Mouse (Mus musculus): ENCODE measurements around the gene Klhl29.

The Klhl29 gene

DNA sequence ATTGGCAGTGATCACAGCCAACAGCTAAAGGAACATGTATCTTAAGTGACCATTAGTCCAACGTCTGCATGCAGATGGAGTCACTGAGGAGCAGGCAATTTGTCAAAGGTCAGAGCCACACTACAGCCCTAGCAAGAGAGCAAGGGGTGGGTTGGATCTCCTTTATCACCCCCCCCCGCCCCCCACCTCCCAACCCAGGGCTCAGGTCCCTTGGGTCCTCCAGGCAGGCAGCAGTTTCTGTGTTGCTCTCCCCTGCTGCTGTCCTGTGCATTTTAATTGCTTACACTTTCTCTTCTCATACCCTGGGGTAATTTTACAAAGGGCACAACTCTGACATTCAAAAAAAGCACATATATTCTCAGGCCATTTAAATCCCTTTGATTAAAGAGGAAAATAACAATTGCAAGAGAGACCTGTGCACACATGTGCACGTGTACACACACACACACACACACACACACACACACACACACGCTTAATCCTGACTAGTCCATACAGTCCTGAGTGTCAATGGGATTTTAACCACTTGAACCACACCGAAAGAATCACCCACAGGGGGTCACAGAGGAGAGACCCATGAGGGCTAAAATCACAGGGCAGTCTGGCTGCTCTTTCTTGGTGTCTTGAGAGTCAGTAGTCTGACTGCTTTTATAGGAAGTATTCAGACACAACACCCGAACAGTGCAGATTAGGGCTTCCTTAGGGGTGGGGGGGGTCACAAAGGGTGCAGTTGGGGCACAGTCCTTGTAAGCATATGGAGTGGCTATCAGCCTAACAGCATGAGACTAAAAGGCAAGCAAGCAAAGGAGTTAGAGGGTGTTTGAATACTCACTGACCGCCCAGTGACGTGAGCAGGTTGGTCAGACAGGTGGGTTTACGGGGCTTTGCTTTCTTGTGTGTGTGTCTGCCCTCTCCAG is 108.0 kb downstream of the Klhl29 start:
- Histone ChIP-seq H3K4me1 (replicated peaks; ENCODE audit: low read depth, low read length) (no peaks in the 10 kb centered on the region), H3K9me3 (ENCODE audit: low read length) (0 out of 2 replicates have a peak, but pooled peaks cover 4% of the 10 kb centered on the region), H3K36me3 (ENCODE audit: insufficient read depth, low read length) (no peaks in the 10 kb centered on the region), H3K27me3 (ENCODE audit: insufficient read depth, low read length) (peaks cover 7% of the 10 kb centered on the region; the same call in 1 of the 2 replicates), H3K4me3 (replicated peaks; ENCODE audit: low read length) (no peak overlapping the region)
- no peak for TF ChIP-seq CTCF (conservative IDR thresholded peaks at IDR 0.05; ENCODE audit: low read length)
- no peak for TF ChIP-seq POU5F1 (IDR thresholded peaks at IDR 0.05; ENCODE audit: borderline replicate concordance, low read length)
- no peak for TF ChIP-seq NANOG (IDR thresholded peaks at IDR 0.05; ENCODE audit: borderline replicate concordance, low read length)

DNA sequence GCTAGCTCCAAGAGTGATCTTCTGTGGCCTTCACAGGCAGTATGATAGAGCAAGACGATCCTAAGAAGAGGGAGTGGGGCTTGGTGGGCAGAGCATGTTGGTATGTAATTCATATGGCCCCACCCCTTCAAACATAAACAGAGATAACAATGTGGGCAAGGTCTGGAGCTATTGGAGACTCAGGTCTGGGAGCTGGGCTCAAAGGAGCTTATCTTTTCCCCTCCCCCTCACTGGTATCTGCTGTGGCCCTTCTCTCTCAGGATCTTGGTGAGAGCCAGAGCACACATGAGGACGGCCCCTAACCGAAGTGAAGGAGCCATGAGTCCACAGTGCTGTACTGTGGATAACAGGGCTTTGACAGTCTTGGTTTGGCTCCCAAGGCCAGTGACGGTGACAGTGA is 108.7 kb downstream of the Klhl29 start:
- no peaks in the 10 kb centered on the region for H3K36me3 ChIP-seq (ENCODE audit: insufficient read depth, low read length)

DNA sequence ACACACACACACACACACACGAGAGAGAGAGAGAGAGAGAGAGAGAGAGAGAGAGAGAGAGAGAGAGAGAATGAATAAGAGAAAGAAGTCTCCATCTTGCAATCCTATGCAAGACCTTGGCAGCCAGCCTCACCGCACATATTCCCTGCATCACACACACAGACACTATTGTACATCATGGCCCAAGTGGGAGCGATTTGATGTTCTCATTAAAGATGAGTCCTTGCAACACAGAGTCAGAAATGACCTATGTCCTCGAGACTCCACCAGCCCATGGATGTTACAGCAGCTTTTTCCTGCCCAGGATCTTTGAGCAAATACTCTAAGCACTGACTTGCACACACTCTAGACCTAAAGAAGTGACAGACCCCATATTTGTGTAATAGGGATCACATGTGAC is 114.0 kb downstream of the Klhl29 start:
- no peaks in the 10 kb centered on the region for H3K27me3 ChIP-seq (ENCODE audit: insufficient read depth, low read length)
- H3K4me3 ChIP-seq (replicated peaks; ENCODE audit: low read length): no peak overlapping the region
- TF ChIP-seq NANOG (IDR thresholded peaks at IDR 0.05; ENCODE audit: borderline replicate concordance, low read length): no peak
- no peak for TF ChIP-seq CTCF (conservative IDR thresholded peaks at IDR 0.05; ENCODE audit: low read length)
- no peak for TF ChIP-seq POU5F1 (IDR thresholded peaks at IDR 0.05; ENCODE audit: borderline replicate concordance, low read length)
- no peaks in the 10 kb centered on the region for H3K4me1 ChIP-seq (replicated peaks; ENCODE audit: low read depth, low read length)
- no peaks in the 10 kb centered on the region for H3K9me3 ChIP-seq (ENCODE audit: low read length)
- no peaks in the 10 kb centered on the region for H3K36me3 ChIP-seq (ENCODE audit: insufficient read depth, low read length)

More for the DNA sequence above, 108.7 kb downstream of the Klhl29 start:
- no peaks in the 10 kb centered on the region for H3K4me1 ChIP-seq (replicated peaks; ENCODE audit: low read depth, low read length)
- peaks cover 7% of the 10 kb centered on the region; the same call in 1 of the 2 replicates for H3K27me3 ChIP-seq (ENCODE audit: insufficient read depth, low read length)
- 0 out of 2 replicates have a peak, but pooled peaks cover 4% of the 10 kb centered on the region for H3K9me3 ChIP-seq (ENCODE audit: low read length)
- TF ChIP-seq CTCF (conservative IDR thresholded peaks at IDR 0.05; ENCODE audit: low read length) (no peak), NANOG (IDR thresholded peaks at IDR 0.05; ENCODE audit: borderline replicate concordance, low read length) (no peak), POU5F1 (IDR thresholded peaks at IDR 0.05; ENCODE audit: borderline replicate concordance, low read length) (no peak)
- H3K4me3 ChIP-seq (replicated peaks; ENCODE audit: low read length): no peak overlapping the region

DNA sequence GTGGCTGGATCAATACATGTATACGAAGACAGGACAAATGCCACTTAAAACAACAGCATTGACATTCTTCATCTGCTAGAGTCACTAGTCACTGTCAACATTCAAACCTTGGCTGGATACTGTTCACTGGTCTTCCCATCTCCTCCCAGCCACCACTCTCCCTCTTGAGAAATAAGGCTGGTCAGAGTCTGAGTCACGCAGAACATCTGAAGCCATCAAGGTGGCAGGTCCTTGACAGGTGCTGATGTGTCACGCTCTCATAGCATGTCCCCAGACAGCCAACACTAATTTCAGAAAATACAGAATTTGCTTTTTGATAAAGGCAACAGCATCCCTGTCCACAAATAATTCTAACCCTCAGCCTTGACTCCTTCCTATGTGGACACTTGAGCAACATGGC is 116.7 kb downstream of the Klhl29 start:
- Histone ChIP-seq H3K4me1 (replicated peaks; ENCODE audit: low read depth, low read length) (peaks cover 5% of the 10 kb centered on the region; the same call in 1 of the 2 replicates), H3K9me3 (ENCODE audit: low read length) (no peaks in the 10 kb centered on the region), H3K4me3 (replicated peaks; ENCODE audit: low read length) (no peak overlapping the region), H3K27me3 (ENCODE audit: insufficient read depth, low read length) (no peaks in the 10 kb centered on the region), H3K36me3 (ENCODE audit: insufficient read depth, low read length) (no peaks in the 10 kb centered on the region)
- TF ChIP-seq NANOG (IDR thresholded peaks at IDR 0.05; ENCODE audit: borderline replicate concordance, low read length): no peak
- TF ChIP-seq POU5F1 (IDR thresholded peaks at IDR 0.05; ENCODE audit: borderline replicate concordance, low read length): no peak
- TF ChIP-seq CTCF (conservative IDR thresholded peaks at IDR 0.05; ENCODE audit: low read length): no peak

DNA sequence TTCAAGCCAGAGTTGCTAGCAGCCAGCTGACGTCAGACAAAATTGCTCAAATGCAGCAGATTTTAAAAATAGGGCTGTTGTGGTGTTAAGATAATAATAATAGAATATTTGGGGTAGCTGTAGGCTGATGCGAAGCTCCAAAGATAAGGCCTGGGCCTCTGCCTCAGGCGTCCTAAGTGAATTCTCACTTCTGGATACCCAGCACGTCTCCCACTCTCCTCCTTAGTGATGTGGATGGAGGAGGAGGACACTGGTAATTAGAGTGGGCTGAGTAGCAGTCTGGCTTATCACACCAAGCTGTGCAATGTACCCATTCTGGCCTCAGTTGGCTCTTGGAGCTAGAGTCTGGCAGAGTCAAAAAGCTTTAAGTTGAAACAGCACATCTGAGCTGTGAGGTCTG is 118.3 kb downstream of the Klhl29 start:
- TF ChIP-seq CTCF (conservative IDR thresholded peaks at IDR 0.05; ENCODE audit: low read length): no peak
- TF ChIP-seq POU5F1 (IDR thresholded peaks at IDR 0.05; ENCODE audit: borderline replicate concordance, low read length): no peak
- TF ChIP-seq NANOG (IDR thresholded peaks at IDR 0.05; ENCODE audit: borderline replicate concordance, low read length): no peak
- Histone ChIP-seq H3K4me3 (replicated peaks; ENCODE audit: low read length) (no peak overlapping the region), H3K27me3 (ENCODE audit: insufficient read depth, low read length) (no peaks in the 10 kb centered on the region), H3K36me3 (ENCODE audit: insufficient read depth, low read length) (no peaks in the 10 kb centered on the region), H3K4me1 (replicated peaks; ENCODE audit: low read depth, low read length) (peaks cover 5% of the 10 kb centered on the region; the same call in 1 of the 2 replicates), H3K9me3 (ENCODE audit: low read length) (no peaks in the 10 kb centered on the region)

DNA sequence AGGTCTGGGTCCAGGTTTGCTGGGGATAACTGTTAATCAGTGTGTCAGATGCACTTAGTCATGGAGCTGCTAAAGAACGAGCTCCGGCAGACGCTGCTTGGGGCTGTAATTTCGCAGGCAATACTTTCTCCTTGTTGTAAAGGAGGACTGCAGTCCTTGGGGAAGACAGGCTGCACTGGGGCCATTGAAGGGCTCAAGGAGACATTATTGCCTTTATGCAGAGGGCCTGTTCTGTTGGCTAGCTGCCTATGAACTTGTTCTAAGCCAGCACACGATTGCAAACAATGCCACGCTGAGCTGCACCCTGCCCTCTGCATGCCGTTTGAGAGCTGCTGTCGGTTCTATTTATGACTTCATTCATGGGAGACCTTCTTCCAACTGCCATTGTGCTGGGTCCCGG is 120.4 kb downstream of the Klhl29 start:
- Histone ChIP-seq H3K4me3 (replicated peaks; ENCODE audit: low read length) (no peak overlapping the region), H3K36me3 (ENCODE audit: insufficient read depth, low read length) (no peaks in the 10 kb centered on the region), H3K27me3 (ENCODE audit: insufficient read depth, low read length) (no peaks in the 10 kb centered on the region), H3K9me3 (ENCODE audit: low read length) (no peaks in the 10 kb centered on the region), H3K4me1 (replicated peaks; ENCODE audit: low read depth, low read length) (peaks cover 5% of the 10 kb centered on the region; the same call in 1 of the 2 replicates)
- TF ChIP-seq NANOG (IDR thresholded peaks at IDR 0.05; ENCODE audit: borderline replicate concordance, low read length) (no peak), CTCF (conservative IDR thresholded peaks at IDR 0.05; ENCODE audit: low read length) (no peak), POU5F1 (IDR thresholded peaks at IDR 0.05; ENCODE audit: borderline replicate concordance, low read length) (no peak)

DNA sequence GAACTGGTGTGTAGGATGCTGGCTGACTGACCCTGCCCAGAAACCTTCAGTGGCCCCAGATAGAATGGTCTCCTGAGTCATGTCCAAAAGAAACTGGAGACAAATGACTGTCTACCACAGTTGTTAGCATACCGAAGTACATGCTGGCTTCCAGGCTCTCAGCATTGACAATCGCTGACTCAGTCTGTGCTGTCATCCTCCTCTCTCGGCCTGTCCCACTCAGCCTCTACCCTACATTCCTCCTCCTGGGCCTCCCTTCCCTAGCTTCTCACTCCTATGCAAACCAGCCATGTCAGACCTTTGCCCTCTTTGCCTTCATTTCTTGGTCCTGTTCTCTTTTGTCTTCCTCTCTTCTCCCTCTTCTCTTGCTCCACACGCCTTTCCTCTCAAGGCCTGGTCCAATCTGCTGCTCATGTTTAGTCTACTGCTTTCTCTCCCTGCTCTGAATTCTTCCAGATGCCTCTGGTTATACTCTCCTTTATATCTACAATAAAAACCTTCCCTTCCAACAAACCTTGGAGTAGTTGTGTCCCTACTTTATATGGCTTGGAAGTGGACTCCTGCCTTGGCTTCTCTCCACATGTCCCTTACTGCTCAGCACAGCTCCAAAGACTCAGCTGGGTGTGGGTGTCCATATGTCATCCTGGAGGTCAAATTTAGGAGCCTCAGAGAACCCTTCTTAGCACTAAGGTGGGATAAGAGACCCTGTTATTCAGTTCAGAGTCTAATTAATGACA is 121.1 kb downstream of the Klhl29 start:
- TF ChIP-seq POU5F1 (IDR thresholded peaks at IDR 0.05; ENCODE audit: borderline replicate concordance, low read length) (no peak), NANOG (IDR thresholded peaks at IDR 0.05; ENCODE audit: borderline replicate concordance, low read length) (no peak), CTCF (conservative IDR thresholded peaks at IDR 0.05; ENCODE audit: low read length) (no peak)
- H3K4me3 ChIP-seq (replicated peaks; ENCODE audit: low read length): no peak overlapping the region

More for the DNA sequence above, 121.1 kb downstream of the Klhl29 start:
- Histone ChIP-seq H3K27me3 (ENCODE audit: insufficient read depth, low read length) (no peaks in the 10 kb centered on the region), H3K4me1 (replicated peaks; ENCODE audit: low read depth, low read length) (peaks cover 5% of the 10 kb centered on the region; the same call in 1 of the 2 replicates), H3K36me3 (ENCODE audit: insufficient read depth, low read length) (no peaks in the 10 kb centered on the region), H3K9me3 (ENCODE audit: low read length) (no peaks in the 10 kb centered on the region)

All from E14TG2a.4 (cell line).